Mouse (Mus musculus): Measurements from ENCODE around the gene Ercc6. TPM values are rescaled to one million over a fixed set of nuclear protein-coding genes. Genes with fewer than 3 reads are reported as not detected.

The Ercc6 gene
- total RNA-seq (2021): 1 to 10 TPM; 3.8 to 4.5 TPM
- long read RNA-seq, experiment 1: 0 reads
- long read RNA-seq, experiment 2: 0 reads

GRCm38 (mm10) chr14:32513336-32514032 is at the start of gene Ercc6:
Gene Ercc6, plus strand, starts transcription at chr14:32513521.
- intact Hi-C loops (cut with DNase I): no loop called here
- peak; percentile 91 to 93 for DNase-seq

GRCm38 (mm10) chr14:32464601-32465505 is 48.5 kb upstream of the Ercc6 start, which contains the start of gene Slc18a3:
Gene Slc18a3, minus strand, starts transcription at chr14:32464850.
- intact Hi-C loops (cut with DNase I): loop anchor here (5.0 kb wide), 1 partner anchor 143 kb away; the partner anchor contains the start of gene Ogdhl
- DNase-seq: no peak

GRCm38 (mm10) chr14:32465506-32465870 is 47.8 kb upstream of the Ercc6 start:
- DNase-seq: no peak
- intact Hi-C loops (cut with DNase I): loop anchor here (5.0 kb wide), 1 partner anchor 143 kb away; the partner anchor contains the start of gene Ogdhl

GRCm38 (mm10) chr14:32465889-32466288 is 47.4 kb upstream of the Ercc6 start, which contains the start of gene Chat:
Gene Chat, minus strand, starts transcription at chr14:32465989.
- intact Hi-C loops (cut with DNase I): loop anchor here (5.0 kb wide), 1 partner anchor 144 kb away; the partner anchor contains the start of gene Ogdhl

GRCm38 (mm10) chr14:32467606-32468005 is 45.7 kb upstream of the Ercc6 start:
- peak in 1 of 2 experiments; percentile 20 for DNase-seq
- intact Hi-C loops (cut with DNase I): loop anchor here (5.0 kb wide), 1 partner anchor 145 kb away; the partner anchor contains the start of gene Ogdhl

More at GRCm38 (mm10) chr14:32465889-32466288, 47.4 kb upstream of the Ercc6 start, which contains the start of gene Chat:
- DNase-seq: no peak

GRCm38 (mm10) chr14:32472996-32473395 is 40.3 kb upstream of the Ercc6 start:
- no peak for DNase-seq
- intact Hi-C loops (cut with DNase I): no loop called here

- intact Hi-C loops (cut with DNase I): no loop called here
- no peak for DNase-seq
Observed at GRCm38 (mm10) chr14:32476559-32476958, 36.8 kb upstream of the Ercc6 start.

GRCm38 (mm10) chr14:32477581-32477980 is 35.7 kb upstream of the Ercc6 start:
- no peak for DNase-seq
- intact Hi-C loops (cut with DNase I): no loop called here

GRCm38 (mm10) chr14:32482061-32482460 is 31.3 kb upstream of the Ercc6 start:
- DNase-seq: no peak
- intact Hi-C loops (cut with DNase I): loop anchor here (5.0 kb wide), 1 partner anchor 255 kb away; no protein-coding TSS in a partner anchor

GRCm38 (mm10) chr14:32492521-32492920 is 20.8 kb upstream of the Ercc6 start:
- intact Hi-C loops (cut with DNase I): no loop called here
- DNase-seq: no peak

- intact Hi-C loops (cut with DNase I): no loop called here
- no peak for DNase-seq
Observed at GRCm38 (mm10) chr14:32496115-32496850, 17.0 kb upstream of the Ercc6 start.

GRCm38 (mm10) chr14:32501303-32501702 is 12.0 kb upstream of the Ercc6 start:
- DNase-seq: no peak
- intact Hi-C loops (cut with DNase I): no loop called here

GRCm38 (mm10) chr14:32502764-32503688 is 10.3 kb upstream of the Ercc6 start:
- DNase-seq: no peak
- intact Hi-C loops (cut with DNase I): no loop called here

GRCm38 (mm10) chr14:32503897-32504296 is 9.4 kb upstream of the Ercc6 start:
- intact Hi-C loops (cut with DNase I): no loop called here
- DNase-seq: no peak

GRCm38 (mm10) chr14:32506329-32506728 is 7.0 kb upstream of the Ercc6 start:
- no peak for DNase-seq
- intact Hi-C loops (cut with DNase I): no loop called here

- intact Hi-C loops (cut with DNase I): no loop called here
- DNase-seq: no peak
Observed at GRCm38 (mm10) chr14:32507216-32507615, 6.1 kb upstream of the Ercc6 start.

- DNase-seq: no peak
- intact Hi-C loops (cut with DNase I): no loop called here
Observed at GRCm38 (mm10) chr14:32508105-32508835, 5.1 kb upstream of the Ercc6 start.

GRCm38 (mm10) chr14:32509443-32509961 is 3.8 kb upstream of the Ercc6 start:
- intact Hi-C loops (cut with DNase I): no loop called here
- no peak for DNase-seq

Measured in gastrocnemius, postnatal 36 days (tissue).